Mouse (Mus musculus) kidney, postnatal 14 days (tissue): ENCODE measurements around the gene Btbd2.
"Not testable (repeated sequence)": the region's sequence is repeated elsewhere in the genome, so short reads cannot be mapped to it uniquely, and the experiment has no call there.

Source experiments
- DNase-seq: peaks from one replicate; pipeline ENCODE4 v3.0.0; 2022; ENCODE audit warnings: mixed read lengths

The Btbd2 gene

GRCm38 (mm10) chr10:80668614-80669013 lies 11.7 kb upstream of the Btbd2 start:
- peak; percentile 48 for DNase-seq

DNA sequence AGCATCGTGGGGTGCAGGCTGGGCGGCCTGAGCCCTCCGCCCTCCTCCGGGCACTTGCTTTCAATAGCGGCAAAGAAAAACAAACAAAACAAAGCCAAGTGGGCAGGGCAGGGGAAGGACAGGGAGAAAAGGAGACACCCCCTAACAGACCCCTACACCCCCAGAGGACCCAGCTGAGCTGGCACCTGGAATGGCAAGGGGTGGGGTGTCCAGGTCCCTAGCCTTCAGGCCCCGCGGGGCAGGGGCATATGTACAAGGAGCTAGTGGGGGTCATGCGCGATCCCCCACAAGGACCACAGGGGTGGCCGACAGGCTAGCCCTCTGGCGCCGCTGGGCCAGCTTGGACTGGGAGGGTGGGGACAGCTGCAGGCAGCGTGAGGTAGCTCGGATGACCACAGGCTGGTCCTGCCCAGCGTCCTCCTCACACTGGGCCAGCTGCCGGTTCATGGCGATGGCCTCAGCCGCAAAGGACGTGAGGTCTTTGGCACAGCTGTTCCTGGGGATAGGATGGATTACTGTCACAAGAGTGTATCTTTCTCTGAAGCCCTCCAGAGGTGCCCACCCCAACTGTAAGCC lies 10.1 kb upstream of the Btbd2 start:
- DNase-seq = no peak

- DNase-seq = peak; percentile 44
Measured at GRCm38 (mm10) chr10:80665981-80666733, 9.3 kb upstream of the Btbd2 start.

DNA sequence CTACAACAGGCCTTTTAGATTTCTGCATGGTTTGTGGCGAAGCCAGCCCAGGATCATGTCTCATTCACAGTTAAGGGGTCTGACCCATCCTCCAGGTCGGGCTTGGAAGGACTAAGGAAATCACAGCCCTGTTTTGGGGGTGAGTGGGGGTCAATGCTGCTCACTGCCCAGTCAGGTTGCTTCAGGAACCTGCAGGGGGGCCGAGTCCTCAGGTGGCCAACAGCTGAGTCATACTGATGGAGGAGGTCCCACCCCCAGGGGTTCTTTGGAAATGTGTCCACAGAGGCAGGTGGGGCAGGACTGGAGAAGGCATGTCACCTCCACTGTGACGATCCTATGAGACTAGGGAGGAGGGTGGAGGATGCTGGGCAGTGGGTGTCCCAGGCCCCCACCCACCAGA lies 8.6 kb upstream of the Btbd2 start:
- peak; percentile 46 for DNase-seq

DNA sequence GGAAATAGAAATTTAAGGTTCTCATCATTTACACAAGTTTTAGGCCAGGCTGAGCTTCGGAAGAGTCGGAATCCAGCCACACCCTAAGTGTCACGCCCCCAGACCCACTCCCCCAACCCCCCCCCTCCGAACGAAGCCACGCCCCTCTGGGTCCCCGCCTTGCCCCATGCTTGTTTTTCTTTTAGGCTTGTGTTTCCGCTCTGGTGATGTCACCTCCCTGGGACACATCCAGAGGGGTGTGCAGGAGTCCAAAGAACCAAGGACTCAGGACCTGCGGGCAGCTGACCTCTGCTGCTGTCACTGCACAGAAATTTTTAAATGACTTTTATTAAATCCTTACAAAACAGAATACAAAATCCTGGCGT lies 8.1 kb upstream of the Btbd2 start:
- DNase-seq = peak; percentile 87

- DNase-seq = peak; percentile 95
Measured at GRCm38 (mm10) chr10:80664197-80665015, 7.5 kb upstream of the Btbd2 start.

DNA sequence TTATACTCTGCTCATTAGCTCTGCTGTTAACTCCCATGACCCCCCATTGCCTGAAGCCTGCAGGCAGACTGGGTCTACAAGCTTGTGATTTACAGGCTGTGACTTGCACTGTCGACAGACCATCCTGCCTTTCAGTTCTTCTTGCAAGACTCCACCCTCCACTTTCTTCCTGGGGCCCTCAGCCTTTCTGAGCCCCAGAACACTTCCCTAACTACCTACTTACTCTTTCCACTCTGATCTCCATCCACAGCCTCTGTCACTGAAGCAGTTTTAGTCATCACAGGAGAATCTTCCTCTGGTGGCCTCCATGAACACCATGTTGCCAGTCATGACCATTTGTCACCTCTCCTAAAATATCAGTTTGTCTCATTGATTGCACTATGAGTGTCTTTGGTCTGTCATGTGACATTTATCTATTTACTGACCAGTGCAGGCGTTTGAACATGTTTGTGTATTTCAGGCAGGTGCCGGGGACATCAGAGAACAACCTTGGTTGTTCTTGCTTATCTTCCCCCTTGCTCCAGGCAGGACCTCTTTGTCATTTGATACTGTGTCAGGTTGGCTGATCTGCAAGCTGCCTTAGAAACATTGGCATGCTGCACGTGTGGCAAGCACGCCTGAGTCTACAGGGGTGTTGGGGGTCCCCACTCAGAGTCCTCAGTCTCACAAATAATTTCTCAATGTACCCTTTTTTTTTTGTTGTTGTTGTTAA lies 6.8 kb upstream of the Btbd2 start:
- DNase-seq = no peak

DNA sequence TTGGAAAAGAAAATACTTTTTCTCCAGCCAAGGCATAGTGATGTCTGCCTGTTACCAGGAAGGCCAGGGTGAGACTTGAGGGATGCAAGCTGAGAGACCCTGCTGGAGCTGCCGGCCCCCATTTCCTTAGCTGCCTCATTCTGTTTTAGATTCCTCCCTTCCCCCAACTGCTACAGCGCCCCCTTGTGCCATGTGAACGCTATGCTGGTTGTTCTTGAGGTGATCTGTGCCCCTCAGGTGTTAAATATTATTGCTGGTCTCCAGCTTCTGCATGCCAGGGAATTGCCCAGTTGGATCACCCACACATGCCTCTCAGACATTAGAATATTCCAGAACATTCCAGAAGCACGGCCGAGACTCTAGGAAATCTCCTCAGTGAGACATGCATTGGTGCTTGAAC lies 4.3 kb upstream of the Btbd2 start:
- DNase-seq = peak; percentile 75

- peak; percentile 83 for DNase-seq
Measured at GRCm38 (mm10) chr10:80659213-80659612, 2.3 kb upstream of the Btbd2 start.

DNA sequence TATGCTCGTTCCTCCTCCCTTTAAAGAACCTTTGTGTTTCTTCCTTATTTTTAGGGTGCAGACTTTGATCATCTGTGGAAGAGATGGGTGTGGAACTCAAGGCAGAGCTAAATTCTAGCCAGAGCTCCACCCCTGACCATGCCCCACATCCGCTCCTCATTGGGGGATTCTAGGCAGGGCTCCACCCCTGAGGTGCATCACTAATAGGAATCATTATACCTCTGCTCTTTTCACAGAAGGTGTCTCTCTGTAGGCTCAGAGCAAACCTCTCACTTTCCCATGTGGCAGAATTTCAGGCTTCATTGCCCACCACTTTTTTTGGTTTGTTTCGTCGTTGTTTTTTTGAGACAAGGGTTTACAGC lies 2.0 kb upstream of the Btbd2 start:
- no peak for DNase-seq

DNA sequence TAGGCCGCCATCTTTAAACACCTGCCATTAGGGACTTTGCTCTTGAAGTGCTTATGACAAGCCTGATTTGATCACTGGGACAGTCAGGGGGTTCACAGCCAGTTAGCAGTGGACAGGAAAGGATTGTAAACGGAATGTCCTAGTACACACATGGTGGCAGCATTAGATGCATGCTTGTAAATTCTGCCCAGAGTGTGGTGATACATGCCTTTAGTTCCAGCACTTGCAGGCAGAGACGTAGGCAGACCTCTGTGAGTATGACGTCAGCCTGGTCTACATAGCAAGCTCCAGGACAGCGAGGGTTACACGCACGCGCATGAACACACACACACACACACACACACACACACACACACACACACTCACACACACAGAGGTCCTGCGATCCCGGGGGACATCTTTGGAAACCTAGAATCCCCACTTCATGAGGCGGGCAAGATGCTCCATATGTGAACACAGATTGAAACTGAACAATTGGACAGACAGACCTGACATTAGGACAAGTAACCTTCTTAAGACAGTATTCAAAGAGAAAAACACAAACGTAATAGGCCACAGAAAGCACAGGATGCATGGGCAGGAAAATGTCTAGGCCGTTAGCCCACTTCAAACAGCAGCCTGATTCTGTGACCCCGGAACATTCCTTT lies 1.4 kb upstream of the Btbd2 start:
- DNase-seq = no peak

DNA sequence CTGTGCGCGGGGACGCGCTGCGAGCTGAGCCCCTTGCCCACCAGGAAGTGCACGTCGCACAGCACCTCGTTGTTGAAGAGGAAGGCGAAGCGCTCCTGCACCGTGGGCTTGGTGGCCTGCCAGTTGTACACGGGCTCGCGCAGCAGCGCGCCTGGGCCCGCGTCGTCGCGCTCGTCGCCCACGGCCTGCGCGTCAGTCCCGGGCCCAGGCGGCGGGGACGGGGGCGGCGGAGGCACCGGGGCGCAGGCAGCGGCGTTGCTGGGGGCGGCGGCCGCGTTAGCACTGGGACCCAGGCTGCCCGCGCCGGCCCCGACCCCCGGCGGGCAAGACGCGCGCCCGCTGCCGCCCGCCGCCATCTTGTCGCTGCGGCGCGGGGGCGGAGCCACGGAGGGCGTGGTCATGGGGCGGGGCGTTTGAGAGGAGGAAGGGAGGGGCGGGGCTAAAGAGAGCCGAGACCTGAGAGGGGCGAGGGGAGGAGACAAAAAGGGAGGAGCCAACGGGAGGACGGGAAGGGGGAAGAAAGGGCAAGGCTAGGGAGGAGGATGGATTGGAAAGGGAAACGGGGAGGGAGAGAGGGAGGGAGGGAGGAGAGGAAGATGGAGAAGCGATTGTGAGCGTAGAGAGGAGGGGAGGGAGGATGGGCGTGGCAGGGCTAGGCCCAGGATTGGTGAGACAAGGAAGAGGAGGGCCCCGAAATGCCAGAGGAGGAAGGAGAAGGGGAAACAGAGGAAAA lies 575 bp downstream of the Btbd2 start:
- peak; percentile 98 for DNase-seq

DNA sequence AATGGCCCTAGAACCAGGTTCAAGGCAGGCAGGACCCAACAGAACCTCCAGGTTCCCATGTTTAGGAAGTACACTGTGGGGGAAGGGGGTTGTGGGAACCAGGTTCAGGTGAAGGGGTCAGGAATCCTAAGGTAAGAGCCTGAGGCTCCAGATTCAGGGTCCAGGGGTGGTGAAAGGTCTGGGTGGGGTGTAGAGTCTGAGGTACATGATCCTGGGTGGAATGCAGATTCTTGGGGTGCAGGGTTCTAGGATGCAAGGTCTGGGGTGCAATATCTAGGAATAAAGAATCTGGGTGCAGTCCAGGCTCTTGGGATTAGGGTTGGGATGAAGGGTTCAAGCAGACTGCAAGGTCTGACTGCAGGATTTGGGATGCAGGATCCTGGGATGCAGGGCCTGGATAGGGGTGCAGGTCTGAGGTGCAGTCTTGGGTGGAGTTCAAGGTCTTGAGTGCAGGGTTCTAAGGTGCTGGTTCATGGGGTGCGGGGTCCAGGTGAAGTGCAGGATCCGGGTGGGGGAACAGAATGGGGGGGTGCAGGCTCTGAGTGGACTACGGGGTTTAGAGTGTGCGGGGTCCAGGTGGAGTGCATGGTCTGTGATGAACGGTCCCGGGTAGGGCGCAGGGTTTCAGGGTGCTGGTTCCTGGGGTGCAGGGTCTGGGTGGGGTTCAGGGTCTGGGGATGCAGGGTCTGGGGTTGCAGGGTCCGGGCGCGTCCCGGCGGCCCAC lies 1.3 kb downstream of the Btbd2 start:
- no peak for DNase-seq

DNA sequence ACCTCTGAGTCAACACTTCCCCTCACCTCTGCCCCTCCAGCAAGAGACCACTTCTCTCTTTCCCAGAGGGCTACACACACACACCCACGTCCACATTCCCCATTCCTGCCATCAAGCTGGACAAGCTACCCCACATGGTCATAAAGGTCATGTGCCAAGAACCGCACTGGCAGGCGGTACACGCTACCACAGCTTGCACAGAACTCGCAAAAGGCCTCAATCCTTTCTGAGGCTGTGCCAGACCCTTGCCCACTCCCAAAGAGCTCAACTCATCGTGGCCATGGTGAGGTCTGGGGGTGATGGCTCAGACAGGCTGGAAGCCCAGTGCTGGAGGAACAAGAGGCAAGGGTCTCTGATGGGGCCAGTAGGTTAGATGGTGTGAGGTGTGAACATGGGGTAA lies 2.0 kb downstream of the Btbd2 start:
- DNase-seq = no peak

DNA sequence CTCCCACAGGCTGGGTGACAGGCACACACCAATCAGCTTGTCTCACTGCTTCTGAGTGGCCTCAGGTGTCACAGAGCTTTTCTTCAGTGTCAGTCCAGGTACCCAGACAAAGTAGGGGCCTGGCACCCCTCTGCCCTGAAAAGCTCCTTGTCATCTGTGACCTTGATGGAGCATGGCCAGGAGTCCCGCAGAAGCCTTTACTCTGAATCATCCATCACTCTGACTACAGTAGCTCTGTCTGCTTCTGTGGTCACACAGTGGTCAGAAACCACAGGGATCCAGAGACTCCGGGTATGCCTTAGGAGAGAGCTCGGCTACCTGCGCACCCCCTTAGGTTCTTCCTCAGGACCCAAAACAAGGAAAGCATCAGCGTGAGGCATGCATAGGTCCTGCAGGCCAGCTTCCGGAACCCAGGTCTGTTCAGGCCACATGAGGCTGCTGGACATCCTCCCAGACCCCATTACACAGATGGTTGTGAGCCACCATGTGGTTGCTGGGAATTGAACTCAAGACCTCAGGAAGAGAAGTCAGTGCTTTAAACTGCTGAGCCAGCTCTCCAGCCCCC lies 3.6 kb downstream of the Btbd2 start:
- no peak for DNase-seq

GRCm38 (mm10) chr10:80650392-80650791 lies 6.5 kb downstream of the Btbd2 start:
- no peak for DNase-seq

- not testable (repeated sequence) for DNase-seq
Measured at GRCm38 (mm10) chr10:80649910-80650309, 7.0 kb downstream of the Btbd2 start.

DNA sequence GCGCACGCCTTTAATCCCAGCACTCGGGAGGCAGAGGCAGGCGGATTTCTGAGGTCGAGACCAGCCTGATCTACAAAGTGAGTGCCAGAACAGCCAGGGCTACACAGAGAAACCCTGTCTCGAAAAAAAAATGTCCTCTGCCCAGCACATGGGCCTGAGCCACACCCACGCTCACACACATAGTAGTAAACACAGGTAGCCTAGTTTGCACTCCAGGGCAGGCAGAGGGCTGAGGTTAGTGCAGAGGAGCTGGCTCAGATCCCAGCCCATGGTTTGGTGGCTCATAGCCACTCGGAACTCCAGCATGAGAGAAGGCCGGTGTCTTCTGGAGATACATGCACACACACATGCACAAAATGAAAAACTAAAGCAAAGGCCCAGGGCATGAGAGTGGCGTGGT lies 9.9 kb downstream of the Btbd2 start:
- no peak for DNase-seq

DNA sequence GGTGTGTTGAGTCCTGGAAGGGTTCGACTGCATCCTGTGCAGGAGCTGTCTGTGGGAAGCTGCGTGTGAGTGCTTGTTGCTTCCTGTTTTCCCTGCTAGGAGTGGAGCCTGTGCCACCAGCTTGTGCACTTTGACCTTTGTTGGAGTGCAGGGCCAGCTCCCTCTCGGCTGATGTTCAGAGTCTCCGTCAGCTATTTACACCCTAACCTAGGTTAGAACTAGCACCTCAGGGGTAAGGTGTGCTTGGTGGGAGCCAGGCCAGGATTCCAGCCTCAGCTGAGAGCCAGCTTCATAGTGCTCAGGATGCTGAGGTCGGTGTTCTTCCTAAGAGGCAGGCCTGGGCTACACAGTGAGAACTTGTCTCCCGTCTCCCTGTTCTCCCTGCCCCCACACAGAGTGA lies 21.5 kb downstream of the Btbd2 start:
- peak; percentile 58 for DNase-seq

GRCm38 (mm10) chr10:80628925-80629324 lies 27.9 kb downstream of the Btbd2 start:
- no peak for DNase-seq

- peak; percentile 70 for DNase-seq
Measured at GRCm38 (mm10) chr10:80627685-80628084, 29.2 kb downstream of the Btbd2 start.
